Mouse (Mus musculus): ENCODE measurements around the gene Tacr3. TPM values are rescaled to one million over a fixed set of nuclear protein-coding genes. Genes with fewer than 3 reads are reported as not detected.

Tacr3 gene
- polyA plus RNA-seq, 1 experiment = not detected

GRCm38 (mm10) chr3:134978902-134979301 lies 150.1 kb downstream of the Tacr3 start:
- Histone ChIP-seq H3K4me1 (ENCODE audit: control insufficient read depth, insufficient read depth, low read length) (no peaks in the 10 kb centered on the region), H3K4me3 (ENCODE audit: insufficient read depth, low read length) (no peak overlapping the region), H3K27ac (ENCODE audit: insufficient read depth, low read length) (no peak overlapping the region)
- TF ChIP-seq CTCF (IDR thresholded peaks at IDR 0.05; ENCODE audit: borderline replicate concordance, insufficient read depth, low read length) (no peak), POLR2A (IDR thresholded peaks at IDR 0.05; ENCODE audit: low read depth, low read length) (no peak)

GRCm38 (mm10) chr3:134980140-134980539 lies 151.3 kb downstream of the Tacr3 start:
- H3K4me1 ChIP-seq (ENCODE audit: control insufficient read depth, insufficient read depth, low read length) = no peaks in the 10 kb centered on the region
- TF ChIP-seq POLR2A (IDR thresholded peaks at IDR 0.05; ENCODE audit: low read depth, low read length) (no peak), CTCF (IDR thresholded peaks at IDR 0.05; ENCODE audit: borderline replicate concordance, insufficient read depth, low read length) (no peak)
- H3K4me3 ChIP-seq (ENCODE audit: insufficient read depth, low read length) = no peak overlapping the region
- no peak overlapping the region for H3K27ac ChIP-seq (ENCODE audit: insufficient read depth, low read length)

Measured in embryonic fibroblast, embryonic 13.5 days (primary cell).